Mouse (Mus musculus) kidney, postnatal 4 days (tissue): Measurements from ENCODE around the gene Cracr2a.

ENCODE experiments used
- DNase-seq, 2 experiments: peaks; one replicate each; pipeline ENCODE4 v3.0.0; 2021; ENCODE audit warnings: mixed read lengths in 2 of 2

Gene Cracr2a

GRCm38 (mm10) chr6:127627453-127627852 lies 66.3 kb downstream of the Cracr2a start:
- DNase-seq, result peak; percentile 27 to 34

DNA sequence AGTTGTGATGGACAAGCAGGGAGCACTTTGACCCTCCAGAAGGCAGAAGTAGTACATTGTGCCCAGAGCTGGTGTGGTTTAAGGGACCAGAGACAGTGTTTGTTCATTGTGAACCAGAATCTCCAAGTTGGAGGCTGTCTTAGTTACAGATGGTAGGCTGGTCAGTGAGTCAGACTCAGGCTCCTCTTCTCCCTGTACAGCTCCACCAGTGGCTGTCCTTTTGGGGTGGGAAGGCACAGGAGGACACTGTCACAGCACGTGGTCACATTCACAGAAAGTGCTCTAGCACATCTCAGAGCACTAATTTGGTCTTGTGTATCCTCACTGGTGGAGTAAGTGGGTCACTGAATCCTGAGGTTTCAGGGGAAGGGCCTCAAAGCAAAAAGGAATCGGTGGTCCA lies 68.1 kb downstream of the Cracr2a start:
- DNase-seq, result no peak

DNA sequence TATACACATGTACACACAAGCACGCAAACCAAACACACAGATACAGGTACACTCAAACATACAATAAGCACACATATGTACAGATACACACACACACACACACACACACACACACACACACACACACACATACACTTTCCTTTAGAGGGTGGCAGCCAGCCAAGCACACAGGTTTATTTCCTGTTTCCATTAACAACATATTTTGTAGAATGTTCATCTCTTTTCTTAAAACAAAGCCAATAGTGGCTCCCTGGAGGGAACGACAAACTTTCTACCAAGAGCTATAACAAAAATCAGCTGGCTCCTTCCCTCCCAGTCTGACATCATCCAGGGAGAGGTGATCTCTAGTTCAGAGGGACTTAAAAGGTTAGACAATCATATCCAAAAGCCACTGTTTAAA lies 73.7 kb downstream of the Cracr2a start:
- DNase-seq, result no peak

- DNase-seq, result no peak
Observed at GRCm38 (mm10) chr6:127635462-127636189, 74.5 kb downstream of the Cracr2a start.

- DNase-seq, result no peak
Observed at GRCm38 (mm10) chr6:127641077-127641801, 80.1 kb downstream of the Cracr2a start.

DNA sequence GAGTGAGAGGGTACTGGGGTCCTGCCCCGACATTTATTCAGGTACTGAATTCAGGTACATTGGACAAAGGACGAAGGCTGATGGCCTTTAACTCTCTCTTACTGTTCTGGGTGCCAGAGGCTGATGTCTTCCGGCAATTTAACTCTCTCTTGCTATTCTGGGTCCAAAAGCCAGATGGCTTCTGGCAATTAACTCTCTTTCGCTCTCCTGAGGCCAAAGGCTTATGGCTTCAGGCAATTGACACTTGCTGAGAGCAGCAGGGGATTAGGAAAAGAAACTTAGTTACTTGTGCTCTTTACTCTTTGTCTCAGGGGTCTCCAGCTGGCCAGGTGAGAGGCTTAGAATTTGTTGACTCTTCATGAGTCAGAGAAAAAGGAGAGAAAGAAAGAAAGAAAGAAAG lies 94.8 kb downstream of the Cracr2a start:
- DNase-seq, result no peak

- no peak for DNase-seq
Observed at GRCm38 (mm10) chr6:127657152-127657551, 96.0 kb downstream of the Cracr2a start.

DNA sequence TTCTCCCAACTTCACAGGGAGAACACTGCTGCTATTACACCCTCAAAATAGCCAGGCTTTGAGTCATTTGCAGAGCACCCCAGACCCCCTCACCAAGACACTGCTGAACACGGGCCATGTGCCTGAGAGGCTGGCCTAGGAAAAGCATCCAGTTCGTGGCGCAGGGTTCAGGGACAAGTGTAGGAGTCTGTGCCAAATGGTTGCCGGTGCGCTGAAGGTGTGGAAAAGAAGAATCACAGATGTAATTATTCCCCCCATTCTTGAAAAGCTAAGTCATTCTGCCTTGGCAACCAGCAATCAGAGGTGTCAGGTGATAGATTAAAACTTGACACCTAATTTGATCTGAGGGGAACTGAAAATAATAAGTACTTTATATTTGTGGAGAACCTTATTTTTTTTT lies 98.3 kb downstream of the Cracr2a start:
- DNase-seq, result no peak

DNA sequence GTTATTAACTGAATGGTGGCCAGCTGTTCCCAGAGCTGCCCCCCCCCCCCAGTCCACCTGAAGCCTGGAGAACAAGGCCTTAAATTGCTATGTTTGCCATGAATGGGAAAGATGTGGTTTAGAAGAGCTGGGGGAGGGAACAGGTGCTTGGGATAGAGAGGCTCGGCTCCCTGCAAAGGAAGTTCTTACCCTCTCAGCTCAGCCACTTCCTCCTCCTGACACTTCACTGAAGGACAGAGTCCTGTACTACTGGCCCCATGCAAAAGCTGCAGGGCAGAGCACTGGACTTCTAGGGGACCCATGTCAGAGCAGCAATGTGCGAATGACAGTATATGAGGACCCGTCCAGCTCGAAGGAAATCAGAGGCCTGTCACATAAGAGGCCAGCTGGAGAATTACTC lies 98.8 kb downstream of the Cracr2a start:
- no peak for DNase-seq

DNA sequence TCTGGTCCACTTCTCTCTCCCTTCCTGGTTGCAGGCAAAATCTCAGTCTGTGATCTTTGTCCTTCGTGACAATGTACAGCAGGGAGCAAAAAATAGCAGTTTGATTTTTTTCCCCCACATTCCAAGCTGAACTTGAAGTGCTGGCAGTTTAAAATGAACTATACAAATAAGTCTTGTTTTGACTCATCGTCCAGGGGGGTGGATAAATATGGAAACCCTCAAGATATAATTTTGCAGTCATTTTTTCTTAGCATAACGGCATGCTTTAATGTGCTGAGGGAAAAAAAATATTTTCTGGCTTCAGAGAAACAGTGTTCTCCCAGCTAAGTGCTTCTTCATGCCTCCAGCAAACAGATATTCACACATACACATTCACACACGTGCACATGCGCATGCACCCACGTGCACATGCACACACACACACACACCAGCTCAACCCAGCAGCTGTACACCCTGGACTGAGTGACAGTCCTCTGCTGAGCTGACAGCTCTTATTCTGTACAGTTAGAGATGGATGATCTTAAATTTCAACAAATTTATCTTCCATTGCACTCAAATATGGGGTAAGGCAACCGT lies 100.7 kb downstream of the Cracr2a start:
- DNase-seq, result no peak

GRCm38 (mm10) chr6:127663263-127663662 lies 102.1 kb downstream of the Cracr2a start:
- DNase-seq, result no peak

DNA sequence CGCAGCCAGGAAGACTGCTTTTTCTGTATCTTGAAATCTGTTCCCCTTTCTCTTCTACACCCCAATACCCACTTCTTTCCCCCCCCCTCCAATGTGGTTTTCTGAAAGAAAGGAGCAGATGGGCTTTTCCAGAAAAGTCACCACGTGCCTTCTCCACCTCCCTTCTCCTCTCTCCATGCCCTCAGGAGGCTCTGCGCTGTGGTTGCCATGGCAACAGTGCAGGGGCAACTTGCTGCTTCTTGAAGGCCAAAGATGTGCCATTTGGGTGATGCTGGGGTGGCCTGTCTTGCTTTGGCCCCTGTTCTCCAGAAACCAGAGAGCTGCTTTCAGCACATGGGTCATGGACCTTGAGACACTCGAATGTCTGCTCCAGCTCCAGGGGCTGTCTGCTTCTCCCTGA lies 108.2 kb downstream of the Cracr2a start:
- peak in 1 of 2 experiments; percentile 11 for DNase-seq

DNA sequence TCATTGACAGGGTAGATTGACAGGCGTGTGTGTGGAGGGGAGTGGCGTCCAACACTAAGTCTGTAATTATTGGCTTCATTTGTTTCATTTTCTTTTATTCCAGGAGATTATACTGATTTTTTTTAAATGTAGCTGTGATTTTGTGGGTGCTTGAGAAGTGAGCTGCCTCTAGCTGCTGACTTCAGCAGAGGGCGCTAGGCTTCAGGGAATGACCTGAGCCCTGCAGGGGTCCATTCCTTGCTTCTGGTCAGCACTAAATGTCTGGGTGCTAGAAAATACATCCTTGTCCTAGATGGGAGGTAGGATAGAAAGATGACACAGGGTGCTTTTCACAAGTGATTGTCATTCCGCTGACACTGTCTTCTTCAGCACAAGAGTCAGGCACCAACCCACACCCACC lies 108.9 kb downstream of the Cracr2a start:
- DNase-seq, result peak; percentile 14 to 17

DNA sequence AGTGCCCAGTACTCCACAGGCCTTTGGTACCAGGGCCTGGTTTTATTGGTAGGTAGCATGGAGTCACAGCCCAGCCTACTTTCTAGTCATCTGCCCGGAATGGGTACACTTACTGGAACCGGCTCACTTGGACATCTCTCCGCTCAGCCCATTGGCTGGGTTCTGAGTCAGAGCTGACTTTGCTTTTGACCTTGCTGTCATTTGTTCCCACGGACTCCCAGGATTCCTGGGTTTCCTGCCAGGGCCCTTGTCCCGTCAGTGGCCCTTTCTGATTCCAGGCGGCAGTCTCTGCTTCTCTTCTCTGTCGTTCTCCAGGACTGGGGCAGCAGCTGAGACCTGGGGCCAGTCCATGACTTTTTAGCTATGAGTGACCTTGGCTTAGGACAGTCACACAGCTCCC lies 110.9 kb downstream of the Cracr2a start:
- no peak for DNase-seq

GRCm38 (mm10) chr6:127676866-127677265 lies 115.7 kb downstream of the Cracr2a start:
- no peak for DNase-seq

- no peak for DNase-seq
Observed at GRCm38 (mm10) chr6:127678320-127678719, 117.2 kb downstream of the Cracr2a start.

DNA sequence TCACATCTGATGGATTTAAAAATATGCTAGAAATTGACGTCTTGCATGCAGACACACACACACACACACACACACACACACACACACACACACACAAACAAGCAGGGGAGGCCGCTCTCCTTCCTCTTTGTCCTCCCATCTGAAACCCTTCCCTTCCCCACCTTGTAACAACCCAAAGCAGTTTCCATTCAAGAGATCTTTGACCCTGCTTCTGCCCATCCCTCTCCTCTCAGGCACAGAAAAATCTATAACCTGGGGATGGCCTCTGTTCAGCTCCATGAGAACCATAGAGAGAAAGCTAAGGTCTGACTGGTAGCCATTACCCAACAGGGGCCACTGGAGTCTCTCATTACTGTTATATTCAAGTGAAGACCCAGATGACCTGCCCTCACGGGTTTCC lies 117.9 kb downstream of the Cracr2a start:
- no peak for DNase-seq

DNA sequence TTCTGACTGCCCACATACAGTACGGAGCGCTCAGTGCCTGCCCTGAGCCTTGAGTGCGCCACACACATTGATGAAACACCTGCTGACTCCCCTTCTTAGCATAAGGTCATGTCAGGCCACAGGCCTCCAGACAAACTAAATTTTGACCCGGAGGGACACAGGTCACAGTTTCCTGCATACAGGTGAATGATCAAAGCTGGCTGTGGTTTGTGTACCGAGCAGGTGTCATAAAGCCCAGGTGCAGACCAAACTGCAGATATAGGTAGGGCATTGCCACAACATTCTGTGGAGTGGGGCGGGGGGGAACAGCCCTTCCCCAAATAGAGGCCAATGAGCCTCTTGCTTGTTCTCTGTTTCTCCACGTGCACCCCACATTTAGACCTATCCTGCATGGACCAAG lies 119.6 kb downstream of the Cracr2a start:
- no peak for DNase-seq

DNA sequence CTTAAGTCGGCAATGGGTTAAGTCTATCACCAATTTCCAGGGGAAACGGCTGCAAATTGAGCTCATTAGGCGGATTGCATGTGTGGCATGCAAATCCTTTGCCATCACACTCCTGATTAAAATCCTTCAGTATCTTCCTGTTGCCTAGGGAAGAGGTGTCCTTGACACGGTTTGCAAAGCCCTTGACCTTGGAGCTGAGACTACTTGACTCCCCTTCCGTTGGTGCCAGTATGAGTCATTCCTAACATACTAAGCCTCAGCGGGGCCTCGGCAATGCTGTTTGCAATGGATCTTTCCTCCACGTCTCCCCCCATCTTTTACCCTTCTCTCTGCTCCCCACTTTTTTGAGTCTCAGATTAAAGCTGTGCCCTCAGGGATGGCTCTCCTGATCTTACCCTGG lies 122.4 kb downstream of the Cracr2a start:
- no peak for DNase-seq

GRCm38 (mm10) chr6:127684981-127685380 lies 123.8 kb downstream of the Cracr2a start:
- DNase-seq, result no peak

DNA sequence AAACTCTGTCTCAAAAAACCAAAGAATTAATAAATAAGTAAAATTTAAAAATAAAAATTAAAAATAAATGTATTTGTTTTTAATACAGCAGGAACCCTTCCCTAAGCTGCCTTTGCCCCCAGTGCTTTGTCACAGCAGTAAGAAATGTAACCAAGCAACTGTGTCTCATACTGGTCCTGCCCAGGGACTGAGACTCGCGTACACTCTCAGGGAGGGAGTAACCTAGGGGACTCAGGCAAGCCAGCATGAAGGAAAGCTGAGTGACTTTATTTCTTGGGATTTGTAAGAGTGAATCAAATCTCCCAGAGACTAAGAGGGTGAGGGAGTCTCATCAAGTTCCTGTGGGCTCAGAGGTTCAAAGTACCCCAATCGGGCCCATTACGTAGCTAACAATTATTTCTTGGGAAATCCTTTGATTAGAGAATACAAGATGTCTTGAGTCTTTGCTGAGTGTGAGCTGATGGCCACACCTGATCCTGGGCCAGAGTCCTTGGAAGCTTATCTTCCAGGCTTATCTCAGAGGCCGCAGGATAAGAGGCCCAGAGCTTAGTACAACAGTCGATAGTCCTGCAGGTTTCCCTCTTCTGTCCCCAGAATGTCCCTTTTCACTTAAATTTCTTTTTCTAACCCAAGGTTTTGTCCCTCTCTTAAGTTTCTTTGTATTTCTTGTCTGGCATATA lies 126.2 kb downstream of the Cracr2a start:
- no peak for DNase-seq

DNA sequence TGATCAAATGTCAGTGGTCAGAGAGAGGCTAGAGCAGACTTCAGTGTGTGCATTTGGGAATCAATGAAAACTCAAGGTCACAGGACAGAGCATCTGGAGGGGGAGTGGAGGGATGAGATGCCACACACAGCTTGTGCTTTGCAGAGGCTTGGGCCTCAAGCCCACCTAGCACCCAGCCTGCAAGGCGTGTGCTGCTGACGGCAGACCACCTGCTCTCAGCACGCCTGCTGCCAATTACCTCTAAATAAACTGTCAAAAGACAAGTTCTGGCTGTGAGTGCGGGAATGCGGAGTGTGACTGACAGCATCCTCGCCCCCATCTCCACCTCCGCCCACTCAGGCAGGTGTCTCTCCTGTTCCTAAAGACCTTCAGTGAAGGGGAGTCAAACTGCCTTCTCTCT lies 131.2 kb downstream of the Cracr2a start:
- no peak for DNase-seq

DNA sequence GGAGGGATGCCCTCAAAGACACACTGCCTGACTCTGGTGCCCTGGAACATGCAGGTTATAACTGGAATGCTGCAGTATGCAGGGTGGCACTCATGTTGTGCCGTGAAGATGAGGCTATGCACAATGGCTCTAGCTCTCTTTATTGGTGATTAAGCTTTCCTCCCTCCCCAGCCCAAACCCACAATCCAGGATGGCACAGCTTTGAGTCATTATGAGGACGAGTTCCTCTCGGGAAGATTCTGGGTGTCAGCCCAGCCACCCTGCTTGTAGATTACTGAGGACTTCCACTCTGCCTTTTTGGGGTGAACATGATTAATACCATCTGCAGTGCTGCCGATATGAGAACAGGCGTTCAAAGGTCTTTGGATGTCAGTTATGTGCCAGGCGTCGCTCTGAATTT lies 132.5 kb downstream of the Cracr2a start:
- no peak for DNase-seq
